Mouse (Mus musculus) forebrain, postnatal 0 days (tissue): ENCODE results near the gene Tmem238l. TPM values are rescaled to one million over a fixed set of nuclear protein-coding genes. Genes with fewer than 3 reads are reported as not detected.

ENCODE experiments used
- ATAC-seq: fragments of 200-750 bp; cut with Nextera tagmentation; 2 replicates; pipeline ENCODE4 v1.8.0; 2017; ENCODE audit warnings: mild to moderate bottlenecking, moderate library complexity
- DNase-seq: peaks from one replicate; pipeline ENCODE4 v3.0.0-alpha.2; 2015
- H3K27ac ChIP-seq: fragments of 300-500 bp; sonication (generic); 2 replicates; pipeline ENCODE4 v1.5.1; 2014; ENCODE audit warnings: low read depth, mild to moderate bottlenecking, antibody characterized with exemption, low read length, moderate library complexity, mixed read lengths
- H3K27me3 ChIP-seq: fragments of 300-500 bp; sonication (generic); 2 replicates; pipeline ENCODE4 v1.6.1; 2014; ENCODE audit warnings: mild to moderate bottlenecking, low read length, mixed read lengths; ENCODE audit not compliant: insufficient read depth
- H3K36me3 ChIP-seq: fragments of 300-500 bp; sonication (generic); 2 replicates; pipeline ENCODE4 v1.6.1; 2014; ENCODE audit warnings: mild to moderate bottlenecking, moderate library complexity; ENCODE audit not compliant: insufficient read depth
- H3K4me1 ChIP-seq: fragments of 300-500 bp; sonication (generic); 2 replicates; pipeline ENCODE4 v1.6.1; 2014; ENCODE audit warnings: antibody characterized with exemption; ENCODE audit not compliant: insufficient read depth
- H3K4me2 ChIP-seq: fragments of 300-500 bp; sonication (generic); 2 replicates; pipeline ENCODE4 v1.6.1; 2014; ENCODE audit warnings: low read depth, mild to moderate bottlenecking, moderate library complexity
- H3K4me3 ChIP-seq: fragments of 300-500 bp; sonication (generic); 2 replicates; pipeline ENCODE4 v1.5.1; 2014; ENCODE audit warnings: low read depth, low read length, mixed read lengths
- H3K9ac ChIP-seq: fragments of 300-500 bp; sonication (generic); 2 replicates; pipeline ENCODE4 v1.6.1; 2014; ENCODE audit warnings: mild to moderate bottlenecking
- H3K9me3 ChIP-seq: fragments of 300-500 bp; sonication (generic); 2 replicates; pipeline ENCODE4 v1.6.1; 2016; ENCODE audit warnings: low read length
- CTCF ChIP-seq: sonication (generic); IDR thresholded peaks from 2 replicates; pipeline ENCODE4 v1.5.1; 2016; ENCODE audit warnings: antibody characterized with exemption, control low read depth, low read depth
- WGBS: fragments of 180-500 bp; shearing (Covaris S2); extraction: QIAGEN DNeasy Blood & Tissue Kit; methylation state at CpG from one replicate; pipeline ENCODE4 v1.1.7; 2014; 5-methylcytosine and 5-hydroxymethylcytosine counted together
- polyA plus RNA-seq: library from polyadenylated mRNA; unstranded; fragments of >200 nt; fragmentation: Nextera tagmentation; extraction: Ambion mirVana; gene quantifications from 2 replicates; pipeline ENCODE4 v1.2.1, GENCODE M21; 2015
- total RNA-seq: library from RNA; depleted of rRNA; stranded (reverse); fragments of >200 nt; gene quantifications from 2 replicates; pipeline ENCODE4 v1.2.3, GENCODE M21; 2014

Gene Tmem238l
- total and polyA plus RNA-seq, 2 experiments from 2014 or later: not detected

GRCm38 (mm10) chr11:66961447-66962176, 5.2 kb downstream of the Tmem238l start:
- TF ChIP-seq CTCF: no peak
- H3K9me3 ChIP-seq: no peaks in the 10 kb centered on the region
- no peak overlapping the region for H3K4me3 ChIP-seq
- ATAC-seq (no peak), DNase-seq (no peak)
- no peak overlapping the region for H3K27ac ChIP-seq
- no peak overlapping the region for H3K9ac ChIP-seq
- no peaks in the 10 kb centered on the region for H3K4me1 ChIP-seq
- H3K27me3 ChIP-seq: no peaks in the 10 kb centered on the region
- H3K36me3 ChIP-seq: no peaks in the 10 kb centered on the region
- WGBS: 92% methylated on average over 12 of the region's 12 CpGs
- no peak overlapping the region for H3K4me2 ChIP-seq

DNA sequence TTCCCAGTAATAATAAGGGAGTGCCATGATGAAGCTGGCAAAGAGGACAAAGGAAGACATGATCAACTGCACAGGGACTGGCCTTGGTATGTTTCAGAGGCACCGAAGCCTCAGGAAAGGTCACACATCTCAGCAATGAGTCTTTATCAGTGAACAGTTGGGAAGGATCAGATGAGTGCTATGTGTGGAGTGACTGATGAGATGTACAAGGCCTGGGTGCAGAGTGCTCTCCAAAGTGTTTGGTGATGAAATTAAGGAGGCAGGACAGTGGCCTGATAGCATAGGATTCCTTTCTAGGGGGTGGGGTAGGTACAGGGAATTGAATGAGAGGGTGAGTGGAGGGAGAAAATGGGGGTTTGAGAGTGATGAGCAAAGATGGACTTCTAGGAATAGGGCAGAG, 7.0 kb downstream of the Tmem238l start:
- Histone ChIP-seq H3K27me3 (no peaks in the 10 kb centered on the region), H3K36me3 (no peaks in the 10 kb centered on the region), H3K4me2 (no peak overlapping the region), H3K9me3 (no peaks in the 10 kb centered on the region), H3K9ac (no peak overlapping the region), H3K27ac (no peak overlapping the region), H3K4me1 (no peaks in the 10 kb centered on the region), H3K4me3 (no peak overlapping the region)
- DNase-seq: no peak
- ATAC-seq: no peak
- 97% methylated on average over 1 of the region's 1 CpGs for WGBS
- TF ChIP-seq CTCF: no peak

DNA sequence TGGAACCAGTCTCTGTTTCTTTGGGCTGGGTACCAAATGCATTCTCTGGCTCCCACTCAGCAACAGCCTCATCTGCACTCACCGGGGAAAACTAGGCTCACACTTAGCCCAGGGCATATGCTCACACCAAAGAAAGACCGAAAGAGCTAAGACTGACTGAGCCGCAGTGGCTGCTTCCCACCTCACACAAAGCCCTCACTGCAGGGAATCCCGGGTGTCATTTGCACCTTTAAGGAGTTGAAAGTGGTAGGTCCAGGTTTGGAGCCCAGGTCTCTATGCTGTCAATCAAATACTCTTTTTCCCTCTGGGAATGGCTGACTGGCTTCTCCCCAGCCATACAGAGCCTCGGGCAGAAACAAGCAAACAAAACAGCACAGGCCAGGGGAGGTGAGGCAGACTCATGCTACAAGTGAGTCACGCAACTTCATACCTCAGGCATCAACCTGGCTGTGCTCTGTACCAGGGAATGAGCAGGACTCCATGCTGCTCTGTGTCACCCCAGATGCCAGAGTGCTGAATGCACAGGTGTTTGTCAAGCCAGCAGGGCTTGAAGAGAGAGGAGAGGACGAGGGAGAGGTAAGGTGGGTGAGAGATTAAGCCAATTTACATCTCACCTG, 10.2 kb downstream of the Tmem238l start:
- no peak for DNase-seq
- WGBS: 19% methylated on average over 7 of the region's 7 CpGs
- no peaks in the 10 kb centered on the region for H3K4me1 ChIP-seq
- no peaks in the 10 kb centered on the region for H3K9me3 ChIP-seq
- TF ChIP-seq CTCF: no peak
- no peak overlapping the region for H3K4me3 ChIP-seq
- no peak overlapping the region for H3K9ac ChIP-seq
- H3K4me2 ChIP-seq: no peak overlapping the region
- H3K36me3 ChIP-seq: no peaks in the 10 kb centered on the region
- no peak for ATAC-seq
- no peak overlapping the region for H3K27ac ChIP-seq
- no peaks in the 10 kb centered on the region for H3K27me3 ChIP-seq

DNA sequence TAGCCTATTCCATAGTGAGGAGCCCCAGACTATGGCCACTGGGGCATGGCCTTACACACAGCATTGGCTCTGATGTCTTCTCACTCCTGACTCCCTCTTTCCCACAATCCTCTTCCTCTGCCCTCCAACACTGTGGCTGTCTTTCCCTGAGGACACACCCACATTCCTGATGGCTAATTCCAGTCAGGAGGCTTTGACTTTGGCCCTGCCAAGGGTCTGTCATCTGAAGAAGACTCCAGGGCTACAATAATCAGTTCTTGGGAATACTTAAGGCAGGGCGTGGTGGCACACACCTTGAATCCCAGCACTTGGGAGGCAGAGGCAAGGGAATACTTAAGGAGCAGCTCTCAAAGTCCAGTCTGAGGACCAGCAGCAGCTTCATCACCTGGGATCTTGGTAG, 12.1 kb downstream of the Tmem238l start:
- 97% methylated on average over 1 of the region's 1 CpGs for WGBS
- no peak overlapping the region for H3K4me3 ChIP-seq
- H3K27ac ChIP-seq: no peak overlapping the region
- no peaks in the 10 kb centered on the region for H3K36me3 ChIP-seq
- no peak for TF ChIP-seq CTCF
- DNase-seq (no peak), ATAC-seq (no peak)
- H3K4me1 ChIP-seq: no peaks in the 10 kb centered on the region
- H3K9ac ChIP-seq: no peak overlapping the region
- no peak overlapping the region for H3K4me2 ChIP-seq
- H3K9me3 ChIP-seq: no peaks in the 10 kb centered on the region
- H3K27me3 ChIP-seq: no peaks in the 10 kb centered on the region

- no peaks in the 10 kb centered on the region for H3K4me1 ChIP-seq
- no peak overlapping the region for H3K9ac ChIP-seq
- ATAC-seq: no peak
- no peak for TF ChIP-seq CTCF
- no peak for DNase-seq
- no peak overlapping the region for H3K4me3 ChIP-seq
- WGBS: 94% methylated on average over 3 of the region's 3 CpGs
- H3K4me2 ChIP-seq: no peak overlapping the region
- no peaks in the 10 kb centered on the region for H3K36me3 ChIP-seq
- H3K9me3 ChIP-seq: peaks cover 8% of the 10 kb centered on the region; the same call in 1 of the 2 replicates
- H3K27ac ChIP-seq: no peak overlapping the region
- no peaks in the 10 kb centered on the region for H3K27me3 ChIP-seq
These were observed 17.1 kb downstream of the Tmem238l start for GRCm38 (mm10) chr11:66973507-66973906.

DNA sequence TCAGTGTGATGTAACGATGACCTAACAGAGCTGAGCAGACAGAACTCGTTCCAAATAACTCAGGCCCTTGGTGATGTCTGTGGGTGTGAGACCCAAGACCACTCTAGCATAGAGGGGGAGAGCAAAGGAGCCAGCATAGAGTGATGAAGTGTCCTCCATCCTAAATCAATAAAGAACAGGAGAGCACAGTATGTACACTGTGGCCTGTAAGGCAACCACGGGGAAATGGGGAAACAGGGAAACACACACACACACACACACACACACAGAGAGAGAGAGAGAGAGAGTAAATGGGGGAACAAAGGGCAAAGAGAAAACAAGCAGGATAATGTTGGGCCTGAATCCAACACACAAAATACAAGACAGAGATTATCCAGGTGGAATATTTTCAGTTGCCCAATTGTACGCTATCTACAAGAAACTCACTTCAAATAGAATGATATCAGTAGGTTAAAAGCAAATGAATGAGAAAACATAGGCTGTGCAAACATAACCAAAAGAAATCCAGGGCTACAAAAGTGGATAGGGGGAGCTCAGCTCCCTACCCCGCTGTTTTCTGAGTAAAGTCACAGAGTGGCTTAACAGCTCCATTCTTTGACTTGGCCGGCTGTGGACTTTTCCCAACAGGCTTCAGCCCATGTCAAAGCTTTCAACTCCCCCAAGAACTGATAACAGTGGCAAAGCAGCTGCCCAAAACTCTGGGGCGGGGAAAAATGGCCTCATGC, 19.3 kb downstream of the Tmem238l start:
- no peak for DNase-seq
- no peaks in the 10 kb centered on the region for H3K4me1 ChIP-seq
- WGBS: 90% methylated on average over 7 of the region's 7 CpGs
- no peak overlapping the region for H3K4me3 ChIP-seq
- H3K4me2 ChIP-seq: no peak overlapping the region
- H3K9me3 ChIP-seq: peaks cover 8% of the 10 kb centered on the region; the same call in 1 of the 2 replicates
- ATAC-seq: no peak
- TF ChIP-seq CTCF: no peak
- no peak overlapping the region for H3K9ac ChIP-seq
- H3K27me3 ChIP-seq: no peaks in the 10 kb centered on the region
- H3K36me3 ChIP-seq: no peaks in the 10 kb centered on the region
- no peak overlapping the region for H3K27ac ChIP-seq
